8 mouse cellular contexts compared by ENCODE assay signal in the genomic region with DNA sequence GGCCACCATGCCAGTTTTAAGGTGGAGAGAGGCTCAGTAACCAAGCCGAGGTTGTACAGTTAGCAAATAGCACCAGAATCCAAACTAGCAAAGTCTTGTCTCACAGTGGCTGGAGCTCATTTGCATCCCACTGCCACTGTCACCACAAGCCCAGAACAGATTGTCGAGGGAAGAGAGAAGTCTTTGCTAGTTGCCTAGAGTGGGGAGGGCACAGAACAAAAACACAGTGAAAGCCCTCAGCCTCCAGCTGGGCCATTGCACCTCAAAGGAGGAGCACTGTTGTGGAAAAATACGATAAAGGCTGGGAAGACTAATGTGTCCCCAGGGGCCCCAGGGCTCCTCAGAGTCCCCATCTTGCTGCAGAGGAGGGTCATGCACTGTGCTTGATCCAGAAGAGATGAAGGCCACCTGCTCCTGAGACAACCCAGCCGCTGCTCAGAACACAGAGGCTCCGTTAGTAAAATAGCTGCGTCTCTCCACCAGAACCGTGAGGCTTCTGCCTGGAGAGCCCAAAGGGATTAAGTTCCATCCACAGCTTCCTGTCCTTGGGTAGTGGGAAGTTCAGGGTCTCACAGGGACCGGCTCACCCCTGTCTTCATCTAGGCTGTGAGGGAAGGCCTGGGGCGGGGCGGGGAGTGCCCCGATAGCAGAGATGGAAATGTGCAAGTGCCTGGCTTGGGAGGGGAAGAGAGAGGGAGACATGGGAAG. TPM values are rescaled to one million over a fixed set of nuclear protein-coding genes. Genes with fewer than 3 reads are reported as not detected.
A peak's percentile ranks its signal among the peaks of the same experiment; 100 is the strongest.
DNase-seq lines count a peak whose midpoint lies in the region; ATAC-seq and TF ChIP-seq lines count a peak whose summit lies in the region.

No protein-coding gene starts in this region.

- no peak overlapping the region for H3K4me3 ChIP-seq in forebrain, embryonic 11.5 days (ENCODE audit: low read depth, low read length)
- H3K4me3 ChIP-seq in forebrain, embryonic 16.5 days (replicated peaks; ENCODE audit: low read length), result no peak overlapping the region
- no peak overlapping the region for H3K4me3 ChIP-seq in heart, embryonic 15.5 days
- no peak overlapping the region for H3K4me3 ChIP-seq in liver, embryonic 13.5 days (replicated peaks)

- TF ChIP-seq CTCF in brain, embryonic 14.5 days (IDR thresholded peaks at IDR 0.05; ENCODE audit: borderline replicate concordance, extremely low read depth, insufficient read depth, insufficient read length), result no peak

- no peaks in the 10 kb centered on the region for H3K9me3 ChIP-seq in forebrain, embryonic 11.5 days (ENCODE audit: control insufficient read depth, low read length)
- H3K9me3 ChIP-seq in forebrain, embryonic 16.5 days (ENCODE audit: control insufficient read depth, low read length), result no peaks in the 10 kb centered on the region
- no peaks in the 10 kb centered on the region for H3K9me3 ChIP-seq in heart, embryonic 15.5 days (replicated peaks)
- H3K9me3 ChIP-seq in liver, embryonic 13.5 days (replicated peaks), result no peaks in the 10 kb centered on the region

- WGBS in forebrain, embryonic 11.5 days, result 18% methylated on average over 11 of the region's 11 CpGs
- 21% methylated on average over 11 of the region's 11 CpGs for WGBS in forebrain, embryonic 16.5 days
- 18% methylated on average over 11 of the region's 11 CpGs for WGBS in heart, embryonic 15.5 days
- WGBS in liver, embryonic 13.5 days (ENCODE audit: insufficient replicate concordance), result 41% methylated on average over 11 of the region's 11 CpGs

- peak; percentile 56 for ATAC-seq in forebrain, embryonic 11.5 days (replicated peaks; ENCODE audit: low FRiP score)
- ATAC-seq in forebrain, embryonic 16.5 days, result no peak
- ATAC-seq in heart, embryonic 15.5 days (replicated peaks; ENCODE audit: insufficient number of reproducible peaks, insufficient read depth, low FRiP score, low read depth), result peak; percentile 11; the same call in 1 of the 2 replicates
- no peak for ATAC-seq in liver, embryonic 13.5 days (ENCODE audit: low read depth)

- H3K4me1 ChIP-seq in forebrain, embryonic 11.5 days (replicated peaks; ENCODE audit: control insufficient read depth, insufficient read depth, low read length), result peaks cover 3% of the 10 kb centered on the region; the same call in 1 of the 2 replicates
- no peaks in the 10 kb centered on the region for H3K4me1 ChIP-seq in forebrain, embryonic 16.5 days (replicated peaks; ENCODE audit: control insufficient read depth, insufficient read depth, low read length)
- H3K4me1 ChIP-seq in heart, embryonic 15.5 days (replicated peaks), result peaks cover 27% of the 10 kb centered on the region
- no peaks in the 10 kb centered on the region for H3K4me1 ChIP-seq in liver, embryonic 13.5 days (replicated peaks)

- no peaks in the 10 kb centered on the region for H3K36me3 ChIP-seq in forebrain, embryonic 11.5 days (ENCODE audit: control insufficient read depth, insufficient read depth, low read length)
- H3K36me3 ChIP-seq in forebrain, embryonic 16.5 days (ENCODE audit: control insufficient read depth, insufficient read depth), result no peaks in the 10 kb centered on the region
- H3K36me3 ChIP-seq in heart, embryonic 15.5 days, result no peaks in the 10 kb centered on the region
- no peaks in the 10 kb centered on the region for H3K36me3 ChIP-seq in liver, embryonic 13.5 days

- H3K9ac ChIP-seq in forebrain, embryonic 11.5 days (ENCODE audit: low read length), result peak overlapping the region; percentile 12; the same call in 1 of the 2 replicates
- no peak overlapping the region for H3K9ac ChIP-seq in forebrain, embryonic 16.5 days (replicated peaks; ENCODE audit: low read depth, low read length)
- H3K9ac ChIP-seq in heart, embryonic 15.5 days, result 0 out of 2 replicates have a peak overlapping the region, but pooled peaks have one; percentile 23
- no peak overlapping the region for H3K9ac ChIP-seq in liver, embryonic 13.5 days

- no peak for DNase-seq in forebrain, embryonic 11.5 days (ENCODE audit: low spot score)
- peak; percentile 36 for DNase-seq in brain, embryonic 14.5 days (ENCODE audit: low read depth)
- DNase-seq in liver, embryonic 13.5 days, result no peak
- DNase-seq in left cerebral cortex, postnatal 25 days (ENCODE audit: low spot score in 2 of 2), result no peak
- DNase-seq in T-cell, adult 2 months (ENCODE audit: low spot score), result no peak
- no peak for DNase-seq in spleen, postnatal 36 days (ENCODE audit: low spot score in 2 of 2)

- H3K4me2 ChIP-seq in forebrain, embryonic 11.5 days (ENCODE audit: low read depth, low read length, severe bottlenecking), result 0 out of 2 replicates have a peak overlapping the region, but pooled peaks have one; percentile 18
- H3K4me2 ChIP-seq in forebrain, embryonic 16.5 days (ENCODE audit: low read length), result no peak overlapping the region
- H3K4me2 ChIP-seq in heart, embryonic 15.5 days, result no peak overlapping the region
- no peak overlapping the region for H3K4me2 ChIP-seq in liver, embryonic 13.5 days

- H3K27ac ChIP-seq in forebrain, embryonic 11.5 days (ENCODE audit: low read depth, low read length), result peak overlapping the region; percentile 41; the same call in 1 of the 2 replicates
- no peak overlapping the region for H3K27ac ChIP-seq in forebrain, embryonic 16.5 days (ENCODE audit: low read length)
- peak overlapping the region; percentile 87 for H3K27ac ChIP-seq in heart, embryonic 15.5 days
- H3K27ac ChIP-seq in liver, embryonic 13.5 days, result peak overlapping the region; percentile 50; the same call in 1 of the 2 replicates

- H3K27me3 ChIP-seq in forebrain, embryonic 11.5 days (ENCODE audit: control insufficient read depth, insufficient read depth, low read length), result no peaks in the 10 kb centered on the region
- H3K27me3 ChIP-seq in forebrain, embryonic 16.5 days (replicated peaks; ENCODE audit: control insufficient read depth, insufficient read depth, low read length), result no peaks in the 10 kb centered on the region
- 0 out of 2 replicates have a peak, but pooled peaks cover under 1% of the 10 kb centered on the region for H3K27me3 ChIP-seq in heart, embryonic 15.5 days
- H3K27me3 ChIP-seq in liver, embryonic 13.5 days, result peaks cover 7% of the 10 kb centered on the region

- intact Hi-C loops in left cerebral cortex, postnatal 25 days (cut with DNase I), result no loop called here

- no peak for TF ChIP-seq POLR2A in brain, embryonic 14.5 days (IDR thresholded peaks at IDR 0.05; ENCODE audit: borderline replicate concordance, extremely low read depth, insufficient read depth, insufficient read length, poor library complexity, severe bottlenecking)

RNA-seq across cellular contexts. Expression of a gene that starts 12.8 kb away (rescaled TPM):
- 0.21 and 0.32 TPM in 2 replicates for polyA plus RNA-seq in forebrain, embryonic 11.5 days (2014; fragmentation: Nextera tagmentation; extraction: Ambion mirVana)
- 0.32 and 0.67 TPM in 2 replicates for polyA plus RNA-seq in forebrain, embryonic 16.5 days (2015; fragmentation: Nextera tagmentation; extraction: Ambion mirVana)
- polyA plus RNA-seq in brain, embryonic 14.5 days (2012; rRNA removed), result 0.33 and 0.48 TPM in 2 replicates
- polyA plus RNA-seq in heart, embryonic 15.5 days (2015; fragmentation: Nextera tagmentation; extraction: Ambion mirVana), result 12.1 and 12.7 TPM in 2 replicates
- 0.89 and 0.95 TPM in 2 replicates for polyA plus RNA-seq in liver, embryonic 13.5 days (2015; fragmentation: Nextera tagmentation; extraction: Ambion mirVana)
- 1 to 10 TPM; 1.1 TPM for total RNA-seq in left cerebral cortex, postnatal 25 days (2021)

RNA-seq across cellular contexts. Expression of a gene that starts 16.7 kb away (rescaled TPM):
- not detected in 2 replicates for polyA plus RNA-seq in forebrain, embryonic 11.5 days (2014; fragmentation: Nextera tagmentation; extraction: Ambion mirVana)
- not detected in 2 replicates for polyA plus RNA-seq in forebrain, embryonic 16.5 days (2015; fragmentation: Nextera tagmentation; extraction: Ambion mirVana)
- polyA plus RNA-seq in brain, embryonic 14.5 days (2012; rRNA removed), result not detected in 2 replicates
- 0.77 and 0.86 TPM in 2 replicates for polyA plus RNA-seq in heart, embryonic 15.5 days (2015; fragmentation: Nextera tagmentation; extraction: Ambion mirVana)
- polyA plus RNA-seq in liver, embryonic 13.5 days (2015; fragmentation: Nextera tagmentation; extraction: Ambion mirVana), result not detected in 2 replicates
- not detected for total RNA-seq in left cerebral cortex, postnatal 25 days (2021)

RNA-seq across cellular contexts. Expression of a gene that starts 29.7 kb away (rescaled TPM):
- 110 and 112 TPM in 2 replicates for polyA plus RNA-seq in forebrain, embryonic 11.5 days (2014; fragmentation: Nextera tagmentation; extraction: Ambion mirVana)
- polyA plus RNA-seq in forebrain, embryonic 16.5 days (2015; fragmentation: Nextera tagmentation; extraction: Ambion mirVana), result 173 and 174 TPM in 2 replicates
- 188 and 200 TPM in 2 replicates for polyA plus RNA-seq in brain, embryonic 14.5 days (2012; rRNA removed)
- polyA plus RNA-seq in heart, embryonic 15.5 days (2015; fragmentation: Nextera tagmentation; extraction: Ambion mirVana), result 70.6 and 86.1 TPM in 2 replicates
- 49.0 and 52.9 TPM in 2 replicates for polyA plus RNA-seq in liver, embryonic 13.5 days (2015; fragmentation: Nextera tagmentation; extraction: Ambion mirVana)
- total RNA-seq in left cerebral cortex, postnatal 25 days (2021), result 10 to 100 TPM; 73.1 to 85.4 TPM

RNA-seq across cellular contexts. Expression of a gene that starts 35.4 kb away (rescaled TPM):
- not detected in 2 replicates for polyA plus RNA-seq in forebrain, embryonic 11.5 days (2014; fragmentation: Nextera tagmentation; extraction: Ambion mirVana)
- polyA plus RNA-seq in forebrain, embryonic 16.5 days (2015; fragmentation: Nextera tagmentation; extraction: Ambion mirVana), result not detected in 2 replicates
- polyA plus RNA-seq in brain, embryonic 14.5 days (2012; rRNA removed), result not detected in 2 replicates
- not detected in 2 replicates for polyA plus RNA-seq in heart, embryonic 15.5 days (2015; fragmentation: Nextera tagmentation; extraction: Ambion mirVana)
- polyA plus RNA-seq in liver, embryonic 13.5 days (2015; fragmentation: Nextera tagmentation; extraction: Ambion mirVana), result not detected in 2 replicates
- total RNA-seq in left cerebral cortex, postnatal 25 days (2021), result not detected

RNA-seq across cellular contexts. Expression of a gene that starts 40.4 kb away (rescaled TPM):
- polyA plus RNA-seq in forebrain, embryonic 11.5 days (2014; fragmentation: Nextera tagmentation; extraction: Ambion mirVana), result not detected in 2 replicates
- polyA plus RNA-seq in forebrain, embryonic 16.5 days (2015; fragmentation: Nextera tagmentation; extraction: Ambion mirVana), result not detected in 2 replicates
- polyA plus RNA-seq in brain, embryonic 14.5 days (2012; rRNA removed), result not detected in 2 replicates
- not detected in 2 replicates for polyA plus RNA-seq in heart, embryonic 15.5 days (2015; fragmentation: Nextera tagmentation; extraction: Ambion mirVana)
- not detected in 2 replicates for polyA plus RNA-seq in liver, embryonic 13.5 days (2015; fragmentation: Nextera tagmentation; extraction: Ambion mirVana)
- not detected for total RNA-seq in left cerebral cortex, postnatal 25 days (2021)

Comparison
In these comparisons a context has a peak if more than half of its experiments do, and no peak if none do; other contexts are left out.
1. ATAC-seq: peak in forebrain, embryonic 11.5 days (single experiment) and heart, embryonic 15.5 days (single experiment); none in forebrain, embryonic 16.5 days (single experiment) and liver, embryonic 13.5 days (single experiment).
2. H3K9ac ChIP-seq: peak in forebrain, embryonic 11.5 days (single experiment) and heart, embryonic 15.5 days (single experiment); none in forebrain, embryonic 16.5 days (single experiment) and liver, embryonic 13.5 days (single experiment).